Mouse (Mus musculus) olfactory bulb, adult 2 months (tissue): ENCODE results near the gene Zfp408. TPM values are rescaled to one million over a fixed set of nuclear protein-coding genes. Genes with fewer than 3 reads are reported as not detected.

ENCODE experiments used
- H3K27ac ChIP-seq: fragments of 200-500 bp; 2 replicates; pipeline ENCODE4 v1.5.1; 2012; ENCODE audit warnings: low read depth, low read length; ENCODE audit not compliant: insufficient read depth
- H3K4me1 ChIP-seq: fragments of 200-500 bp; 2 replicates; pipeline ENCODE4 v1.6.1; 2012; ENCODE audit warnings: low read length; ENCODE audit not compliant: control insufficient read depth, insufficient read depth
- H3K4me3 ChIP-seq: fragments of 200-500 bp; 2 replicates; pipeline ENCODE4 v1.5.1; 2012; ENCODE audit warnings: mild to moderate bottlenecking, low read depth, low read length, moderate library complexity; ENCODE audit not compliant: insufficient read depth
- CTCF ChIP-seq: fragments of 200-500 bp; IDR thresholded peaks from 2 replicates; pipeline ENCODE4 v1.5.1; 2012; ENCODE audit warnings: low read depth, mild to moderate bottlenecking, low read length, moderate library complexity; ENCODE audit not compliant: insufficient read depth
- POLR2A ChIP-seq: fragments of 200-500 bp; IDR thresholded peaks from 2 replicates; pipeline ENCODE4 v1.6.1; 2012; ENCODE audit warnings: mild to moderate bottlenecking, low read depth, low read length, moderate library complexity; ENCODE audit not compliant: insufficient read depth
- WGBS: fragments of 180-500 bp; shearing (Covaris S2); methylation state at CpG from one replicate; pipeline ENCODE4 v1.1.7; 2018; 5-methylcytosine and 5-hydroxymethylcytosine counted together
- polyA plus RNA-seq: library from polyadenylated mRNA; stranded (reverse); fragments of >200 nt; gene quantifications from 2 replicates; pipeline ENCODE4 v1.2.4, GENCODE M21; 2012; ENCODE audit warnings: low replicate concordance; ENCODE audit not compliant: missing spikeins, insufficient read depth, insufficient read length

The Zfp408 gene
- not detected in 2 replicates for polyA plus RNA-seq

- Histone ChIP-seq H3K4me3 (peak within 1 kb of the TSS; percentile 65), H3K4me1 (peaks cover 30% of the 10 kb centered on the region), H3K27ac (peak within 1 kb of the TSS; percentile 82)
- TF ChIP-seq POLR2A (peak; percentile 60; the same call in 1 of the 2 replicates), CTCF (no peak)
- under 1% methylated on average over 44 of the region's 44 CpGs for WGBS
Observed at GRCm38 (mm10) chr2:91649553-91650359, at the start of gene Zfp408, which contains the start of gene Arhgap1. Zfp408 (minus strand) TSS chr2:91649791. Arhgap1 (plus strand) TSS chr2:91649860.

- no peaks in the 10 kb centered on the region for H3K4me1 ChIP-seq
- H3K4me3 ChIP-seq = no peak overlapping the region
- 35% methylated on average over 1 of the region's 1 CpGs for WGBS
- H3K27ac ChIP-seq = no peak overlapping the region
- TF ChIP-seq POLR2A = no peak
- TF ChIP-seq CTCF = no peak
Observed at GRCm38 (mm10) chr2:91699225-91699624, 49.6 kb upstream of the Zfp408 start.

DNA sequence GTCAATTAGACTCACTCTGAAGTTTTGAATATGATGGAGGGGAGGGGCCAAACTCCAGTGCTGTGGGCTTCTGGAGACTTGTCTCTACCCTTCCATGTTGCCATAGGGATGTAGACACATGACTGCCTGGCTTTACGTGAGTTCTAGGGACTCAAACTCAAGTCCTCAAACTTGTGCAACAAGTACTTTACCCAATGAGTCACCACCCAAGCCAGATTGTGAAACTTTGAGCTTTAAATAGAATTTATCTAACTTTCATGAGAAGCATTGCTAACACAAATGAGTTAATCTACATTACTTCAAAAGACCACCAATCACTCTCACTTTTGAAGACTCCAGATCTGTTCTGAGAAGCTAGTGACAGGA is 46.6 kb upstream of the Zfp408 start:
- 46% methylated on average over 1 of the region's 1 CpGs for WGBS
- H3K27ac ChIP-seq = no peak overlapping the region
- no peaks in the 10 kb centered on the region for H3K4me1 ChIP-seq
- no peak overlapping the region for H3K4me3 ChIP-seq
- TF ChIP-seq CTCF (no peak), POLR2A (no peak)

DNA sequence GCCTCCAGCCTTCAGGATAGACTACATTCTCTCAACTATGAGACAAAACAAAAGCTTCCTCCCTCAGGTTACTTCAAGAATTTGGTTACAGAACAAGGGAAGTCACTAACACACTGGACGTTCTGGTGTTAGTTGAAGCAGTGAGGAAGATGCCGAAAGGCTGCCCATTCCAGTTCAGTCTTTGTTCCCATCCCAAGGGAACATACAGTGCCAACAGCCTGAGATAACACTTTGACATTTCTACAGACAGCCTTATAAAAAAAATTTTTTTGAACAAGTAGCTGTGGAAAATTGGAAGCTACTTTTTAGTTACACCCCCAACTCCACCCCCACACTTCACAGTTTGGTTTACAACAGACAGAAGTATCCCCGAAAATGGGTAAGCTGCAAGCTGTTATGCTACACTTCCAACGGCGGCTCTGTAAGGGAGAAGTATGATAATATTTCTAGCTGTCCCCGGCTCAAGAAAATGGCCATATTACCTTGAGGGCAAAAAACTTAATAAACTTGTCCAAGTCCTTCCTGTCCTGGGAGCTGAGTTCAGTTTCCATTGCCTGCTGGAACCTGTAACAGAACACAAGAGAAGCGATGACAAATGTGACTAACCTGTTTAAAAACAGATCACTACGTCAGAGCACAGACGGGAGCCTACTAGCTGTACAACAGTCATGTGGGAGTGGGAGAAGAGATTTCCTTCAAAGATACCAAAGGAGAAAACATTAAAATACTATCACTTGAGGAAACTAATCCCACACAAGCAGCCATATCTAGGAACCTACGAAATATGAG is 46.0 kb upstream of the Zfp408 start:
- WGBS = 83% methylated on average over 10 of the region's 10 CpGs
- TF ChIP-seq CTCF = no peak
- no peak for TF ChIP-seq POLR2A
- Histone ChIP-seq H3K27ac (no peak overlapping the region), H3K4me1 (no peaks in the 10 kb centered on the region), H3K4me3 (no peak overlapping the region)

DNA sequence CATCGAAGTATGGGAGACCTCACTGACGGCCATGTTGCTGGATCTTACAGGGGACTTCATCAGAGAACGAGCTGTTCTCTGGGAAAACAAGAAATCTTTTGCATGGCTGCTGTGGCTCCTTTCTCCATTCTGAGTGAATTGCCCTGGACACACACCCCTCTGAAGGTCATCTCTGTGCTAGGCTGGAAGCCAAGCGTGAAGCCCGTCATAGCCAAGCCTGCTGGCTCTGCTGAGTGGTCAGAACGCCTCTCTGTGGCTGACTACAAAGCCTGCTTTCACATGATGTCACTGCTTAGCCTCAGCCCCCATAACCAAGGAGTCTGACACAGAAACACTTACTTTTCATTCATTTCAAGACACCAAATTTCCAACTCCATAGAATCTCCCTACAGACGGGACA is 39.9 kb upstream of the Zfp408 start:
- no peak for TF ChIP-seq POLR2A
- TF ChIP-seq CTCF = no peak
- WGBS = 51% methylated on average over 7 of the region's 7 CpGs
- no peak overlapping the region for H3K4me3 ChIP-seq
- H3K27ac ChIP-seq = no peak overlapping the region
- no peaks in the 10 kb centered on the region for H3K4me1 ChIP-seq

DNA sequence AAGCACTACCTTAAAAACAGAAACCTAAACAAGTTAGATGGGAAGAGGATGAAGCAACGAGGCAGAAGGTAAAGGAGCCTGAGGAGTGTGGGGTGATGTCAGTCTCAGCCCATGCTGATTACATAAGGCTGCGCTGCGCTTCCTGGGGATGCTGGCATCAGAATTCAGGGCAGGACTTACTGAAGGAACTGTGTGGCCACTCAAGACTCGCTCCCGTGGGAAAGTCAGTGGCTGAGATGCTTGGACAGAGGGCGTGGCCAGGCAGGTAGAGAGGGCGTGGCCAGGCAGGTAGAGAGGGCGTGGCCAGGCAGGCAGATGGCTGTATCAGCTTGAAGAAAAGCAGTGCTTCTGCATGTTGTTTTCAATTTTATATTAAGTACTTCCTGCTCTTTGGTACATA is 34.3 kb upstream of the Zfp408 start:
- 75% methylated on average over 8 of the region's 8 CpGs for WGBS
- no peak overlapping the region for H3K4me3 ChIP-seq
- no peak overlapping the region for H3K27ac ChIP-seq
- no peak for TF ChIP-seq POLR2A
- TF ChIP-seq CTCF = no peak
- peaks cover 3% of the 10 kb centered on the region; the same call in 1 of the 2 replicates for H3K4me1 ChIP-seq

DNA sequence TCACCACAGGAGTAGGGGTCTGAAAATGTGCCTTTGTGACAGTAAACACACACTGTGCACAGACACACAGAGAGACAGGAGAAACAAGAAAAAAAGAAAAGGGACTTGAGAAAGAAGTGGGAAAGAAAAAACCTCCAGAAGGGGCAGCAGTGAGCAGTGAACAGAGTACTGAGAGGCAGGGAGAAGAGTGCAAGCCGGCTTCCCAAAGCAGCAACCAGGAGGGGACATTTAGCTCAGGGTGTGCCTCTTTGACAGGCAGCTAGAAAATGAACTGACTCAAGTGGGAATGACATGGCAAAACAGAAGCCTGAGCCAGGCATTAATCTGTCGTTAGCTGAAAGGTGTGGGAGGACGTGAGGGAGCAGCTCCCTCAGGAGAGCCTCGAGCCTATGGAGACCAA is 33.3 kb upstream of the Zfp408 start:
- WGBS = 37% methylated on average over 4 of the region's 4 CpGs
- Histone ChIP-seq H3K27ac (no peak overlapping the region), H3K4me3 (no peak overlapping the region), H3K4me1 (peaks cover 3% of the 10 kb centered on the region; the same call in 1 of the 2 replicates)
- TF ChIP-seq CTCF (no peak), POLR2A (no peak)

DNA sequence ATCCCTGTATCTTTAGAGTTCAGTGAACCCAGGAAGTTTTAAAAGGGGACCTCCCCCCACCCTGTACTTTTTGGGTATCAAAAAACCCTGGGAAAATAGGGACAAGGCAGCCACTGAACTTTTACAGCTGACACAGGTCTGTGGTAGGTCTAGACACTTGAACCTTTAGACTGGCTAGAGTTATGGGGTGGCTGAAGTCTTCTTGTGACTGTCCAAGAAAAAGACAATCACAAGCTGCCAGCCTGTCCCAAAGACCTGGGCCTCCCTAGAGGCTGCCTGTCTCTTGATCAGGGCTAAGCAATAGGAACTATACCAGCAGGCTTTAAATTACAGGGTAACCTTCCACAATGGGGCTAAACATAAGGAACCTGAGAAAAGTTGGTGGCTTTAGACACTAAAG is 27.4 kb upstream of the Zfp408 start:
- Histone ChIP-seq H3K27ac (no peak overlapping the region), H3K4me3 (no peak overlapping the region), H3K4me1 (0 out of 2 replicates have a peak, but pooled peaks cover 4% of the 10 kb centered on the region)
- no peak for TF ChIP-seq POLR2A
- TF ChIP-seq CTCF = no peak

GRCm38 (mm10) chr2:91676420-91676819 is 26.8 kb upstream of the Zfp408 start:
- no peak overlapping the region for H3K27ac ChIP-seq
- TF ChIP-seq CTCF = no peak
- no peak for TF ChIP-seq POLR2A
- H3K4me3 ChIP-seq = no peak overlapping the region
- H3K4me1 ChIP-seq = 0 out of 2 replicates have a peak, but pooled peaks cover 4% of the 10 kb centered on the region
- 83% methylated on average over 2 of the region's 2 CpGs for WGBS
